Mouse (Mus musculus): ENCODE results near the gene Egfl7. TPM values are rescaled to one million over a fixed set of nuclear protein-coding genes. Genes with fewer than 3 reads are reported as not detected.

Egfl7 gene
- polyA plus RNA-seq, 1 experiment from 2014 or later: 85.7 TPM

GRCm38 (mm10) chr2:26639083-26639482 is 59.3 kb downstream of the Egfl7 start:
- DNase-seq (ENCODE audit: low spot score): peak; percentile 40
- peak overlapping the region; percentile 99 for H3K27ac ChIP-seq (replicated peaks)
- no peaks in the 10 kb centered on the region for H3K9me3 ChIP-seq (replicated peaks)
- H3K27me3 ChIP-seq (ENCODE audit: low read depth, poor library complexity, severe bottlenecking): no peaks in the 10 kb centered on the region
- 10% methylated on average over 8 of the region's 8 CpGs for WGBS
- peak overlapping the region; percentile 97 for H3K4me3 ChIP-seq
- H3K4me1 ChIP-seq: peaks cover 39% of the 10 kb centered on the region
- peaks cover 49% of the 10 kb centered on the region for H3K36me3 ChIP-seq

GRCm38 (mm10) chr2:26639838-26640830 is 60.3 kb downstream of the Egfl7 start:
- Histone ChIP-seq H3K36me3 (peaks cover 38% of the 10 kb centered on the region), H3K27ac (replicated peaks) (peak overlapping the region; percentile 99), H3K9me3 (replicated peaks) (no peaks in the 10 kb centered on the region), H3K4me3 (peak overlapping the region; percentile 97), H3K4me1 (peaks cover 30% of the 10 kb centered on the region), H3K27me3 (ENCODE audit: low read depth, poor library complexity, severe bottlenecking) (no peaks in the 10 kb centered on the region)
- peak; percentile 96 for DNase-seq (ENCODE audit: low spot score)
- 4% methylated on average over 49 of the region's 49 CpGs for WGBS

- Histone ChIP-seq H3K36me3 (peaks cover 28% of the 10 kb centered on the region), H3K27ac (replicated peaks) (no peak overlapping the region), H3K4me1 (peaks cover 24% of the 10 kb centered on the region), H3K9me3 (replicated peaks) (no peaks in the 10 kb centered on the region), H3K27me3 (ENCODE audit: low read depth, poor library complexity, severe bottlenecking) (no peaks in the 10 kb centered on the region), H3K4me3 (no peak overlapping the region)
- no peak for DNase-seq (ENCODE audit: low spot score)
- 83% methylated on average over 7 of the region's 7 CpGs for WGBS
Measured at GRCm38 (mm10) chr2:26641006-26641647, 61.3 kb downstream of the Egfl7 start.

MicroRNAs within 50 kb of the gene (microRNA counts, 519-probe panel; counts per million panel counts)
- 9,588 counts per million, percentile 91 among the panel's probes with 10 or more counts for microRNA mmu-miR-126-3p
- microRNA mmu-miR-126-5p: 4,120 counts per million, percentile 20 among the panel's probes with 10 or more counts

Small RNA genes lying within 50 kb of the gene (microRNA-seq; reads per million reads assigned to microRNA genes)
- gene Mir126a (0.90 reads per million), gene Mir126b (not detected)

Other genes starting within 250 kb of the Egfl7 start
- 35.1 and 39.2 TPM in 2 replicates for gene Dnlz, start 227.9 kb upstream of the Egfl7 start, polyA plus RNA-seq (2016; fragmentation: Nextera tagmentation; extraction: Ambion mirVana)
- gene Card9, start 219.1 kb upstream of the Egfl7 start, polyA plus RNA-seq (2016; fragmentation: Nextera tagmentation; extraction: Ambion mirVana): 0.77 and 1.9 TPM in 2 replicates
- 32.5 and 34.4 TPM in 2 replicates for gene Snapc4, start 199.4 kb upstream of the Egfl7 start, polyA plus RNA-seq (2016; fragmentation: Nextera tagmentation; extraction: Ambion mirVana)
- 128 and 132 TPM in 2 replicates for gene Entr1, start 190.7 kb upstream of the Egfl7 start, polyA plus RNA-seq (2016; fragmentation: Nextera tagmentation; extraction: Ambion mirVana)
- 156 TPM in 2 replicates for gene Pmpca, start 190.7 kb upstream of the Egfl7 start, polyA plus RNA-seq (2016; fragmentation: Nextera tagmentation; extraction: Ambion mirVana)
- gene Inpp5e, start 170.8 kb upstream of the Egfl7 start, polyA plus RNA-seq (2016; fragmentation: Nextera tagmentation; extraction: Ambion mirVana): 23.4 and 31.3 TPM in 2 replicates
- 21.4 and 28.7 TPM in 2 replicates for gene Sec16a, start 134.8 kb upstream of the Egfl7 start, polyA plus RNA-seq (2016; fragmentation: Nextera tagmentation; extraction: Ambion mirVana)
- gene Notch1, start 63.4 kb upstream of the Egfl7 start, polyA plus RNA-seq (2016; fragmentation: Nextera tagmentation; extraction: Ambion mirVana): 30.1 and 38.3 TPM in 2 replicates
- not detected in 2 replicates for gene Gm20532, start 6.6 kb downstream of the Egfl7 start, polyA plus RNA-seq (2016; fragmentation: Nextera tagmentation; extraction: Ambion mirVana)
- 9.0 and 10.6 TPM in 2 replicates for gene Agpat2, start 24.4 kb downstream of the Egfl7 start, polyA plus RNA-seq (2016; fragmentation: Nextera tagmentation; extraction: Ambion mirVana)
- 36.4 and 51.4 TPM in 2 replicates for gene Fam69b, start 48.4 kb downstream of the Egfl7 start, polyA plus RNA-seq (2016; fragmentation: Nextera tagmentation; extraction: Ambion mirVana)
- gene Lcn4, start 91.3 kb downstream of the Egfl7 start, polyA plus RNA-seq (2016; fragmentation: Nextera tagmentation; extraction: Ambion mirVana): not detected in 2 replicates

All from midbrain, embryonic 10.5 days (tissue).